Mouse (Mus musculus) liver, embryonic 13.5 days (tissue): ENCODE data around the gene Selenop. TPM values are rescaled to one million over a fixed set of nuclear protein-coding genes. Genes with fewer than 3 reads are reported as not detected.
"Not testable (repeated sequence)": the region's sequence is repeated elsewhere in the genome, so short reads cannot be mapped to it uniquely, and the experiment has no call there.

Experiments used
- ATAC-seq: fragments of 200-750 bp; cut with Nextera tagmentation; 2 replicates; pipeline ENCODE4 v1.8.0; 2017; ENCODE audit warnings: low read depth, mild to moderate bottlenecking, moderate number of reproducible peaks, moderate library complexity
- DNase-seq: peaks from one replicate; pipeline ENCODE4 v3.0.0; 2022
- H3K27ac ChIP-seq: fragments of 300-500 bp; sonication (generic); 2 replicates; pipeline ENCODE4 v1.5.1; 2015; ENCODE audit warnings: moderate library complexity, mild to moderate bottlenecking, inconsistent platforms
- H3K27me3 ChIP-seq: fragments of 300-500 bp; sonication (generic); 2 replicates; pipeline ENCODE4 v1.6.1; 2015; ENCODE audit warnings: mild to moderate bottlenecking, inconsistent platforms
- H3K36me3 ChIP-seq: fragments of 300-500 bp; sonication (generic); 2 replicates; pipeline ENCODE4 v1.6.1; 2015; ENCODE audit warnings: mild to moderate bottlenecking, inconsistent platforms
- H3K4me1 ChIP-seq: fragments of 300-500 bp; sonication (generic); replicated peaks from 2 replicates; pipeline ENCODE4 v1.6.1; 2015; ENCODE audit warnings: inconsistent platforms
- H3K4me2 ChIP-seq: fragments of 300-500 bp; sonication (generic); 2 replicates; pipeline ENCODE4 v1.6.1; 2015; ENCODE audit warnings: inconsistent platforms, mild to moderate bottlenecking, moderate library complexity
- H3K4me3 ChIP-seq: fragments of 300-500 bp; sonication (generic); replicated peaks from 2 replicates; pipeline ENCODE4 v1.5.1; 2015; ENCODE audit warnings: mild to moderate bottlenecking, inconsistent platforms
- H3K9ac ChIP-seq: fragments of 300-500 bp; sonication (generic); 2 replicates; pipeline ENCODE4 v1.6.1; 2015; ENCODE audit warnings: mild to moderate bottlenecking, inconsistent platforms
- H3K9me3 ChIP-seq: fragments of 300-500 bp; sonication (generic); replicated peaks from 2 replicates; pipeline ENCODE4 v1.6.1; 2016; ENCODE audit warnings: inconsistent platforms
- WGBS: fragments of 180-500 bp; shearing (Covaris S2); methylation state at CpG from one replicate; pipeline ENCODE4 v1.1.7; 2015; ENCODE audit not compliant: insufficient replicate concordance; 5-methylcytosine and 5-hydroxymethylcytosine counted together
- polyA plus RNA-seq: library from polyadenylated mRNA; unstranded; fragments of >200 nt; fragmentation: Nextera tagmentation; extraction: Ambion mirVana; gene quantifications from 2 replicates; pipeline ENCODE4 v1.2.1, GENCODE M21; 2015

The Selenop gene
- 279 and 342 TPM in 2 replicates for polyA plus RNA-seq

DNA sequence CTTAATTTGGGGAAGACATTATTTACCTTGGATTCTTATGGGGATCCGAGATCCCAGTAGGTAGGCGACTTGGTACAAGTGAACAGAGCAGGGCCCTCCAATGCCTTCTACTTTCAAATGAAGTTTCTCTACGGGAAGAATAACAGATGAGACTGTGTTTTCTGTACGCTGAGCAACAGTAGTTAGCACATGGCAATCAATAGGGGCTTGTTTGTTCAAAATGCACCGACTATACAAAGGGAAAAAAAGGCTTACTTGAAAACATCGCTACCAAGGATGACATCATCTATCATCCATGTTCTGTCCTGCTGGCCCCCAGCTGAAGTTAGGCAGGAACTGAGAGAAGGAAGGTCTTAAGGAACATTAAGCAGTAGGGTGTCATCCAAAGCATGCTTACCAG, at the start of gene Selenop:
Gene Selenop (plus strand): TSS at position 301 of the 400 bp plus-strand sequence.
- WGBS: 57% methylated on average over 6 of the region's 6 CpGs
- H3K27me3 ChIP-seq: no peaks in the 10 kb centered on the region
- peaks cover 15% of the 10 kb centered on the region; the same call in 1 of the 2 replicates for H3K4me1 ChIP-seq
- H3K27ac ChIP-seq: peak within 1 kb of the TSS; percentile 72; the same call in 1 of the 2 replicates
- H3K9ac ChIP-seq: no peak within 1 kb of the TSS
- H3K4me3 ChIP-seq: no peak within 1 kb of the TSS
- ATAC-seq (no peak), DNase-seq (no peak)
- H3K36me3 ChIP-seq: no peaks in the 10 kb centered on the region
- no peak within 1 kb of the TSS for H3K4me2 ChIP-seq
- H3K9me3 ChIP-seq: no peaks in the 10 kb centered on the region

DNA sequence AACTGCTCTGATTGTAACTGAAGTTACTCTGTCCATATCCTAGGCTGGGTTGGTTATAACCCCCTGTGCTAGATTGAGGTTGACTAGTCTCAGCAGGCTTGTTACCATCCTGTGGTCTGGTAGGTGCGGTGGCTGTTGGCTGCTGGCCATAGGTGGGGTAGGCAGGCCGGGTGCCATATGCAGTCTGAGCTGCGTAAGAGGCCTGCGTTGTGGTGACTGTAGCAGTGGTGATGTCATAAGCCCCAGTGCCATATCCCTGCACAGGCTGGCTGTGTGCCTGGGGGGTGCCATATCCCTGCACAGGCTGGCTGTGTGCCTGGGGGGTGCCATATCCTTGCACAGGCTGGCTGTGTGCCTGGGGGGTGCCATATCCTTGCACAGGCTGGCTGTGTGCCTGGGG, 49.7 kb upstream of the Selenop start:
- not testable (repeated sequence) for H3K4me1 ChIP-seq, H3K36me3 ChIP-seq, DNase-seq, ATAC-seq, H3K9ac ChIP-seq, H3K27me3 ChIP-seq, H3K27ac ChIP-seq, H3K4me3 ChIP-seq, H3K4me2 ChIP-seq, H3K9me3 ChIP-seq
- WGBS: 85% methylated on average over 4 of the region's 4 CpGs

DNA sequence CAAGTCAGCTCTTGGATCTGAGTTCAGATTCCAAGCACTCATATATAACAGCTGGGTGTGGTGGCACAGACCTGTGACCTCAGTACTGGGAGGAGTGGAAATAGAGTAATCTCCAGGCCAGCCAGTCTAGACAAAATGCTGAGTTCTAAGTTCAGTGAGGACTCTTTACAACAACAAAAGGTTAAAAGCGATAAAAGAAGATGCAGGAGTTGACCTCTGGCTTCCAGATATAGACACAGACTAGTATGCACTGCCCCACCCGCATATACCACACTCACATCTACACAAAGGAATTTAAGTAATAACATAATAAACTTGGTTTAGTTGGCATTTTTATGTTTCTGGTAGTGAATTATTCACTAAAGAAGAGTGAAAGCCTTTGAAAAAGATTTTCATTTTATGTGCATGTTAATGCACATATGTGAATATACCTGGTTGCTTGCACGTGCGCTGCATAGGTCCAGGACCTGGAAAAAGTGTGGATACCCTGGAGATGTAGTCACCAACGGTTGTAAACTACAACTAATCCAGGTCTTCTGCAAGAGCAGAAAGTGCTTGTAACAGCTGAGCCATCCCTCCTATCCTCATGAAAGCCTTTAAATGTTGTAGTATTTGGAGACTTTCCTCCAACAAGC, 45.4 kb upstream of the Selenop start:
- Histone ChIP-seq H3K4me2 (no peak overlapping the region), H3K9me3 (no peaks in the 10 kb centered on the region), H3K27me3 (no peaks in the 10 kb centered on the region), H3K9ac (no peak overlapping the region), H3K27ac (no peak overlapping the region), H3K36me3 (no peaks in the 10 kb centered on the region), H3K4me1 (0 out of 2 replicates have a peak, but pooled peaks cover 6% of the 10 kb centered on the region), H3K4me3 (no peak overlapping the region)
- DNase-seq: no peak
- WGBS: 71% methylated on average over 5 of the region's 5 CpGs
- no peak for ATAC-seq

DNA sequence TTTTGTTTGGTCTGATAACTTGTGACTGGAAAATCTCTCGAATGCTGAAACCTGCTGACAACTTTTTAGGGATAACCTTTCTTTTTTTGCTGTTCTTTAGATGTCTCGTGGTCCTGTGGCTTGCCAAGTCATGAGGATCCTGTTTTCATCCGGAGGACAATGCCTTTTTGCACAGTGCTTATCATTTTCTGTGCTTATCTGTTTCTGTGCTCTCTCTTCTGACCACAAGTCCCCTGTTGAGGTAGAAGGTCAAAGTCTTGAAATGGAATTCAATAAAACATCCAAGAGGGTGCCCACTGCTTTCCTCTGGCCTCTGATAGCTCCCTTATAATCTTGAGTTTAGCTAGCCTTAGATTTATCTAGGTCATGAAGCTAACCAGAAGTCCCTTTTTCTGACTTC, 41.8 kb upstream of the Selenop start:
- no peaks in the 10 kb centered on the region for H3K36me3 ChIP-seq
- ATAC-seq: no peak
- peak overlapping the region; percentile 5; the same call in 1 of the 2 replicates for H3K27ac ChIP-seq
- H3K27me3 ChIP-seq: no peaks in the 10 kb centered on the region
- no peak for DNase-seq
- H3K4me3 ChIP-seq: no peak overlapping the region
- H3K4me1 ChIP-seq: peaks cover 12% of the 10 kb centered on the region; the same call in 1 of the 2 replicates
- H3K9me3 ChIP-seq: no peaks in the 10 kb centered on the region
- WGBS: 23% methylated on average over 3 of the region's 3 CpGs
- H3K4me2 ChIP-seq: no peak overlapping the region
- no peak overlapping the region for H3K9ac ChIP-seq

DNA sequence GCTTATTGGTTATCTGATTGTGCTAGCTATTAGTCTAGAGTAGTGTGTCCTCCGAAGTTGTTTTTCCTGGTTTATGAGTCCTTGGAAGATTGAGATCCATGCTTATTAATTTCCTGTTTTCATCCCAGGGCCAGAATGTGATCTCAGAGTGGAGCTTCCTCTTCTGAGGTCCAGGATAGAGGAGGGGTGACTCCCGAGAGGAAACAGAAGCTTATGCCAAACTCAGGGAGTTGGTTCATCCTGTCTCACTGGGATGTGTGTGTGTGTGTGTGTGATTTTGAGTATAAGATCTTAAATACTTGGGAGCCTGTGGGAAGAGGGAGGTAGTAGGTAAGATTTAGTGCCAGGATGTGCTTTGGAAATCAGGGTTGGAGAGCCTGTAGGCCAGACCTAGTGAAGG, 40.2 kb upstream of the Selenop start:
- H3K4me3 ChIP-seq: no peak overlapping the region
- 37% methylated on average over 2 of the region's 2 CpGs for WGBS
- no peaks in the 10 kb centered on the region for H3K36me3 ChIP-seq
- H3K27me3 ChIP-seq: no peaks in the 10 kb centered on the region
- no peak overlapping the region for H3K4me2 ChIP-seq
- ATAC-seq: no peak
- no peaks in the 10 kb centered on the region for H3K9me3 ChIP-seq
- peaks cover 19% of the 10 kb centered on the region for H3K4me1 ChIP-seq
- peak overlapping the region; percentile 0; the same call in 1 of the 2 replicates for H3K27ac ChIP-seq
- no peak overlapping the region for H3K9ac ChIP-seq
- DNase-seq: no peak

DNA sequence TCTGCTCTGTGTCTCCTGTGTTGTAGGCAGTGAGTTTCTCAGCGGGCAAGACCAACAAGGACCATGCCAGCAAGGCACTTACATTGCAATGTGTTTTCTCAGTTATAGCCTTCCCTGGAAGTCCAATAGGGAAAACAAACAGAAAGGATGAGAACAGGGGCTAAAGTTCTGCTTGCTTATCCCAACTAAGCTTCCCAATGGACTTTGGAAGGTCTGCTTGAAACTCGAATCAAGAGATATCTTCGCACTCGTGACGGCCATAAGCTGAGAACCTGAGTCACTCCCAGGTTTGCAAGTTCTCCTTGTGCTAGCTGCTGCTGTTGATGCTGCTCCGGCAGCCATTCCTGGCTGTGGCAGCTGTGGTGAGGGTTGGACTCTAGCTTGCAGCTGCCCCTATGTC, 39.4 kb upstream of the Selenop start:
- H3K27me3 ChIP-seq: no peaks in the 10 kb centered on the region
- DNase-seq: no peak
- peak overlapping the region; percentile 47 for H3K27ac ChIP-seq
- no peak overlapping the region for H3K9ac ChIP-seq
- no peaks in the 10 kb centered on the region for H3K9me3 ChIP-seq
- WGBS: 64% methylated on average over 6 of the region's 6 CpGs
- no peaks in the 10 kb centered on the region for H3K36me3 ChIP-seq
- peaks cover 24% of the 10 kb centered on the region for H3K4me1 ChIP-seq
- peak; percentile 21; the same call in 1 of the 2 replicates for ATAC-seq
- no peak overlapping the region for H3K4me2 ChIP-seq
- no peak overlapping the region for H3K4me3 ChIP-seq

DNA sequence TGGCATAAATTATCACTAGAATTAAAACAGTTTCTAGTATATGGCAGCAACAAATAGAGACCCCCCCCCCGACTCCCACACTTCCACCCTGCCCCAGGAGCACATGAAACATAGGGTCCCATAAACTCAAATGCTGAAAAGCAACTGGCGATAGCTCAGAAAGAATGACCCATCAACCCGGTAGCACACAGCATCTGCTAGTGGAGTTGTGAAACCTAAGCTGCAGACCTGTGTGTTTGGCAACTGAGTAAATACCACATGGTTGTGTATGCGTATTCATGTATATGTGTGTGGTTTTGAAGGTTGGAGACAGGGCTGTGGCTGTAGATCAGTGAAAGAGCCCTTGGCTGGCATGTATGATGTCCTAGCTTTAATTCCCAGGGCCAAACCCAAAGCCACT, 37.3 kb upstream of the Selenop start:
- peak; percentile 39; the same call in 1 of the 2 replicates for ATAC-seq
- WGBS: 57% methylated on average over 4 of the region's 4 CpGs
- H3K27ac ChIP-seq: peak overlapping the region; percentile 53

DNA sequence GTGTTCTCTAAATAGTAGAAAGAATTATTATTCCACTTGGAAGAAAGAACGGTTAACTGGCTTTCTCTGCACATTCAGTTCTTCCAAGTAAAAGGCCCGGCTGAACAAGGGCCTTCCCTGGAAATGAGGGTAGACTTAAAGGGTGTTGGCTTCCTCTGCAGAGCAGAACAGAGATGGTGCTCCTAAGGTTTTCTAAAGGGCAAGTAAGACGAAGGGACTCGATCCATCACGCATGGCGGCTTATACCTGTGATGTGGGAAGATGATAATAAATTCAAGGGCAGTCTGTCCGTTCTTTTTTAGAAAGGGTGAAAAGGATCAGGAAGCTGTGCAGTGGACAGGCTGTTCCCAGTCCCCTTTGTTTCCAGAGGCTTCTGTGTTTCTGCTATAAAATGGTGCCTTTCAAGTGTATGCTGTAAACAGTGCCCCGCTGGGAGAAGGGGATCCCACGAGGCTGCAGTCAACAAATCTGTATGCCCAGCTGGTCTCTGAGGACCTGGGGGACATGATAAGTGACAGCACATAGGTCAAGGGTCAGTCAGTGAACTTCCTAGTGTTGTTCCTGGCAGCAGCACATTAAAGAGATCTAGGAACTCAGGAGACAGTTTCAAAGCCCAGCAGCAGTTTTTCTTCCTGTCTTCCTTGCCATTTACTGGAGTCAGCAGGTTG, 36.0 kb upstream of the Selenop start:
- no peaks in the 10 kb centered on the region for H3K9me3 ChIP-seq
- no peak for DNase-seq
- H3K27me3 ChIP-seq: no peaks in the 10 kb centered on the region
- H3K4me2 ChIP-seq: no peak overlapping the region
- no peaks in the 10 kb centered on the region for H3K36me3 ChIP-seq
- no peak overlapping the region for H3K9ac ChIP-seq
- no peak overlapping the region for H3K4me3 ChIP-seq
- ATAC-seq: no peak
- H3K4me1 ChIP-seq: peaks cover 18% of the 10 kb centered on the region
- 0 out of 2 replicates have a peak overlapping the region, but pooled peaks have one; percentile 23 for H3K27ac ChIP-seq
- WGBS: 48% methylated on average over 9 of the region's 9 CpGs

More for the DNA sequence above, 37.3 kb upstream of the Selenop start:
- Histone ChIP-seq H3K4me1 (peaks cover 24% of the 10 kb centered on the region), H3K36me3 (no peaks in the 10 kb centered on the region), H3K9me3 (no peaks in the 10 kb centered on the region), H3K9ac (no peak overlapping the region), H3K4me3 (no peak overlapping the region), H3K27me3 (no peaks in the 10 kb centered on the region), H3K4me2 (no peak overlapping the region)
- no peak for DNase-seq

DNA sequence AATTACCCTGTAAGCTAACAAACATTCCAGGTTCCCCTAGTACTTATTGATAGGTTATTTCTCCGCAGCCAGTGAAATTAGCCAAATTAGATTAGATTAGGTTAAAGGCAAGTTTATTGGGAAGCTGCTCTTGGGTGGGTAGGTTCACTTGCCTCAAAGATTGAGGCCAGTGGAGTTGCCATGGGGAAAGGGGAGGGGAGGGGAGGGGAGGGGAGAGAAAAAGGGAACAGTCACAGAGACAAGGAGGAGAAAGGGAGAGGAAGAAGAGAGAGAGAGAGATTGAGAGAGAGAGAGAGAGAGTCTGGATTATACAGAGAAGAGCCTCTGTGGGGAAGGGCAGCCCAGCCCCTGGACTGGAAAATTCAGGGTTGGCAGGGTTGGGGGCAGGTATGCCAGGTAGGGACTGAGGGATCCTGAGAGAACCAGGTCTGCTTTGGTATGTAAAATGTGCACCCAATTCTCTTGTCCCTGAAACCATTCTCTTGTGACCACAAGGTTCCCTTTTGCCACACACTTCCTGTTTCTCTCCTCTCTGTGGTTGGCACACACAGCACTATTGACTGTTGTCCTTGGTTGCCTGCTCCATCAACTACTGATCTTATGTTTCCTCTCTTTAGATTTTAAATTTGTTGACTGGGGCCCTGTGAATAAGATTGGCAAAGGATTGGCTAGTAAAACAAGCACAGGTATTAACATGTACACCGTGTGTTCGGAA, 34.4 kb upstream of the Selenop start:
- Histone ChIP-seq H3K27ac (no peak overlapping the region), H3K4me2 (no peak overlapping the region), H3K4me3 (no peak overlapping the region), H3K27me3 (no peaks in the 10 kb centered on the region), H3K36me3 (no peaks in the 10 kb centered on the region), H3K4me1 (peaks cover 18% of the 10 kb centered on the region), H3K9ac (no peak overlapping the region), H3K9me3 (no peaks in the 10 kb centered on the region)
- no peak for DNase-seq
- 53% methylated on average over 3 of the region's 3 CpGs for WGBS
- peak; percentile 44 for ATAC-seq

DNA sequence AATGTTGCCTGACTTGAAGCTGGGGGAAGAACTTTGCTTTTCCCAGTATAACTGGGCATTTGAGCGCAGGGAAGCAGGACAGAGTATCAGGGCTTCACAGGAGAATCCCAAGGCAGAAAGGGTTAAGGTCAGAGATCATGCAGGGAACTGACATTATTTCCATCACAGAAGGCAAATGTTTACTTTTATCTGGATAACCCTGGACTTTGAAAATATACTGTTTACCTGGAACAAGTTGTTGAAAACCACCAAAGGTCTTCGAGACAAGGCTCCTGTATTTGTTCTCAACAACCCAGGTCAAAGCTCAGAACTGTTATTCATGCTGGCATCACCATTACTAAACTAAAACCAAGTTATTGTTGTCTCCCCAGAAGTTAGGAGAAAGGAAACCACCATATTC, 32.0 kb upstream of the Selenop start:
- Histone ChIP-seq H3K4me2 (no peak overlapping the region), H3K4me3 (no peak overlapping the region), H3K27ac (peak overlapping the region; percentile 15), H3K9ac (no peak overlapping the region), H3K27me3 (no peaks in the 10 kb centered on the region), H3K36me3 (no peaks in the 10 kb centered on the region), H3K4me1 (peaks cover 12% of the 10 kb centered on the region), H3K9me3 (no peaks in the 10 kb centered on the region)
- ATAC-seq (peak; percentile 53), DNase-seq (no peak)
- WGBS: 61% methylated on average over 2 of the region's 2 CpGs

DNA sequence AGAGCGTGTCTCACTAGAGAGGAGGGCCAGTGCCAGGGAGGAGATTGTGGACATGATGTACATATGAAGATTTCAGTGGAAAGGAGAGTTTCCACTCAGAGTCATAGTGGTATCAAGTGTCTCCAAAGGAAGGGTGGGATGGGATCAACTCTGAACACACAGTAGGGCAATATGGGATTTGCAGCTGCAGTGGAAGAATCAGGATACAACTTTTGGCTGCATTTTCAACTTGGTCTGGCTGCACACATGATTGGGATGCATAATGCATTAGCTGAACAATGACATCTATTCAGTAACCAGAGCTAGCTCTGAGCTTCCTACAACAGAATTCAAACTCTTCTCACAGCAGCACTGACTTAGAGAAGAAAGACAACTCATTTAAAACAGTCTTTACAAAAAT, 30.4 kb upstream of the Selenop start:
- Histone ChIP-seq H3K9me3 (no peaks in the 10 kb centered on the region), H3K27ac (no peak overlapping the region), H3K36me3 (no peaks in the 10 kb centered on the region), H3K4me2 (no peak overlapping the region), H3K4me3 (no peak overlapping the region), H3K9ac (no peak overlapping the region), H3K4me1 (peaks cover 6% of the 10 kb centered on the region), H3K27me3 (no peaks in the 10 kb centered on the region)
- 65% methylated on average over 1 of the region's 1 CpGs for WGBS
- DNase-seq (no peak), ATAC-seq (no peak)
